11 mouse cellular contexts compared by ENCODE assay signal in the genomic region with DNA sequence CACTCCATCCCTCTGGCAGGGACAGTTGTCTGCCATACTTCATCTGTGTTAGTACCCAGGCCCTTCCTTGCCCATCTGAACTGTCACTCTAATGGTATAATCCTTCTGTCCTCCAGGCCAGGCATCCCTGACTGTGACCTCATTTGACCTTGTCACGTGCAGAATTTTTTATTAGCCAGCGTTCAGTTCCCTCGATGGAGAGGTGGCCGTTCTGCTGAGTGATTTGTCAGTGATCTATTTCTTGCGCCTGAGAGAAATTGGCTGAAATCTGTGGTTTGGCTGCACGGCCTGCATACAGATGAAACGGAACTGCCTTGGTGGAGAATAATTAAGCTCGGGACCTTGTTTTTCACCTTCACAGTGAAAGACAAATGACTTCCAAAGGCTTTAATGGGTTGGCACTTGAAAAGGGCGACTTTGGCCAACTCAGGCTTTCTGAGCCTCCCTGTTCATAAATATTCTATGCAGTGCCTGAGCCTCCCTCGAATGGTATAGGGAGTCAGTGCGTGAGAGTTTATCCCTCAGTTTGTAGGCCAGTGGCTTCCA. TPM values are rescaled to one million over a fixed set of nuclear protein-coding genes. Genes with fewer than 3 reads are reported as not detected.
A peak's percentile ranks its signal among the peaks of the same experiment; 100 is the strongest.
DNase-seq lines count a peak whose midpoint lies in the region; ATAC-seq lines count a peak whose summit lies in the region.
"Had no signal": no experiment of that assay in that cellular context is flagged by ENCODE, and none has a peak within 500 bp of the region (broad histone marks: within the 10 kb centered on the region; RNA-seq: fewer than 3 reads in every experiment).

No protein-coding gene starts in this region.

- H3K9ac ChIP-seq in forebrain, embryonic 12.5 days: no peak overlapping the region
- H3K9ac ChIP-seq in hindbrain, embryonic 11.5 days (ENCODE audit: low read depth, low read length): no peak overlapping the region
- H3K9ac ChIP-seq in midbrain, embryonic 14.5 days (replicated peaks; ENCODE audit: low read length): no peak overlapping the region
- H3K9ac ChIP-seq: limb, embryonic 15.5 days had no signal

- H3K4me3 ChIP-seq in forebrain, embryonic 12.5 days (replicated peaks): no peak overlapping the region
- no peak overlapping the region for H3K4me3 ChIP-seq in forebrain, embryonic 10.5 days
- no peak overlapping the region for H3K4me3 ChIP-seq in hindbrain, embryonic 11.5 days (ENCODE audit: low read depth, low read length)
- H3K4me3 ChIP-seq in midbrain, embryonic 14.5 days (replicated peaks; ENCODE audit: low read depth, low read length): no peak overlapping the region
- H3K4me3 ChIP-seq: limb, embryonic 15.5 days had no signal

- H3K9me3 ChIP-seq in forebrain, embryonic 12.5 days: no peaks in the 10 kb centered on the region
- H3K9me3 ChIP-seq in forebrain, embryonic 10.5 days: no peaks in the 10 kb centered on the region
- H3K9me3 ChIP-seq in hindbrain, embryonic 11.5 days (ENCODE audit: control insufficient read depth, low read length): no peaks in the 10 kb centered on the region
- H3K9me3 ChIP-seq in midbrain, embryonic 14.5 days (ENCODE audit: control insufficient read depth, low read length): no peaks in the 10 kb centered on the region
- H3K9me3 ChIP-seq: limb, embryonic 15.5 days had no signal

- H3K27ac ChIP-seq in forebrain, embryonic 12.5 days: 0 out of 2 replicates have a peak overlapping the region, but pooled peaks have one; percentile 42
- no peak overlapping the region for H3K27ac ChIP-seq in forebrain, embryonic 10.5 days
- H3K27ac ChIP-seq in hindbrain, embryonic 11.5 days (ENCODE audit: low read depth, low read length): peak overlapping the region; percentile 70
- peak overlapping the region; percentile 73 for H3K27ac ChIP-seq in midbrain, embryonic 14.5 days (replicated peaks; ENCODE audit: low read depth, low read length)

- no peak for DNase-seq in forebrain, embryonic 10.5 days (ENCODE audit: extremely low spot score, low spot score)
- DNase-seq in Muller cell, postnatal 12 days (ENCODE audit: inconsistent ontology term): peak; percentile 59
- DNase-seq in hindbrain, embryonic 11.5 days (ENCODE audit: low spot score): peak; percentile 25
- peak; percentile 63 for DNase-seq in midbrain, embryonic 14.5 days
- DNase-seq in left cerebral cortex, adult 18-20 months (ENCODE audit: low spot score in 2 of 2): no peak
- no peak for DNase-seq in left cerebral cortex, postnatal 36 days (ENCODE audit: low spot score in 2 of 2)
- no peak for DNase-seq in right cerebral cortex, postnatal 14 days
- DNase-seq: right cerebral cortex, postnatal 4 days; thymus, adult 18-20 months had no signal

- no peaks in the 10 kb centered on the region for H3K27me3 ChIP-seq in forebrain, embryonic 12.5 days
- H3K27me3 ChIP-seq in forebrain, embryonic 10.5 days (ENCODE audit: poor library complexity, severe bottlenecking): no peaks in the 10 kb centered on the region
- H3K27me3 ChIP-seq in hindbrain, embryonic 11.5 days (ENCODE audit: control insufficient read depth, insufficient read depth, low read length): no peaks in the 10 kb centered on the region
- H3K27me3 ChIP-seq in midbrain, embryonic 14.5 days (ENCODE audit: control insufficient read depth, insufficient read depth, low read length): no peaks in the 10 kb centered on the region
- H3K27me3 ChIP-seq: limb, embryonic 15.5 days had no signal

- ATAC-seq in forebrain, embryonic 12.5 days (ENCODE audit: low FRiP score): no peak; the same call in 1 of the 2 replicates
- peak; percentile 72 for ATAC-seq in hindbrain, embryonic 11.5 days (ENCODE audit: low FRiP score)
- no peak for ATAC-seq in midbrain, embryonic 14.5 days (ENCODE audit: low FRiP score, low TSS enrichment)

- H3K4me1 ChIP-seq in forebrain, embryonic 12.5 days: peaks cover 27% of the 10 kb centered on the region
- H3K4me1 ChIP-seq in forebrain, embryonic 10.5 days: peaks cover 27% of the 10 kb centered on the region
- H3K4me1 ChIP-seq in hindbrain, embryonic 11.5 days (replicated peaks; ENCODE audit: control insufficient read depth, insufficient read depth, low read length): peaks cover 11% of the 10 kb centered on the region
- peaks cover 22% of the 10 kb centered on the region; the same call in 1 of the 2 replicates for H3K4me1 ChIP-seq in midbrain, embryonic 14.5 days (ENCODE audit: control insufficient read depth, insufficient read depth, low read length)

- intact Hi-C loops in left cerebral cortex, postnatal 36 days (cut with DNase I): no loop called here

- WGBS in forebrain, embryonic 12.5 days: 61% methylated on average over 11 of the region's 11 CpGs
- 85% methylated on average over 11 of the region's 11 CpGs for WGBS in forebrain, embryonic 10.5 days
- 47% methylated on average over 11 of the region's 11 CpGs for WGBS in hindbrain, embryonic 11.5 days
- 46% methylated on average over 11 of the region's 11 CpGs for WGBS in midbrain, embryonic 14.5 days

- H3K4me2 ChIP-seq in forebrain, embryonic 12.5 days: no peak overlapping the region
- no peak overlapping the region for H3K4me2 ChIP-seq in hindbrain, embryonic 11.5 days (replicated peaks; ENCODE audit: low read depth, low read length)
- H3K4me2 ChIP-seq in midbrain, embryonic 14.5 days (ENCODE audit: low read length): no peak overlapping the region
- H3K4me2 ChIP-seq: limb, embryonic 15.5 days had no signal

- H3K36me3 ChIP-seq in forebrain, embryonic 12.5 days (replicated peaks): no peaks in the 10 kb centered on the region
- H3K36me3 ChIP-seq in forebrain, embryonic 10.5 days (replicated peaks): no peaks in the 10 kb centered on the region
- no peaks in the 10 kb centered on the region for H3K36me3 ChIP-seq in hindbrain, embryonic 11.5 days (ENCODE audit: control insufficient read depth, insufficient read depth, low read length)
- H3K36me3 ChIP-seq in midbrain, embryonic 14.5 days (ENCODE audit: control insufficient read depth, insufficient read depth, low read length): 0 out of 2 replicates have a peak, but pooled peaks cover 4% of the 10 kb centered on the region

RNA-seq across cellular contexts. Expression of a gene that starts 21.1 kb away (rescaled TPM):
- polyA plus RNA-seq in forebrain, embryonic 12.5 days (2016; fragmentation: Nextera tagmentation; extraction: Ambion mirVana): 0.47 and 0.56 TPM in 2 replicates
- polyA plus RNA-seq in forebrain, embryonic 10.5 days (2016; fragmentation: Nextera tagmentation; extraction: Ambion mirVana): 0.12 and 0.15 TPM in 2 replicates
- 0.25 and 0.43 TPM in 2 replicates for polyA plus RNA-seq in hindbrain, embryonic 11.5 days (2014; fragmentation: Nextera tagmentation; extraction: Ambion mirVana)
- polyA plus RNA-seq in midbrain, embryonic 14.5 days (2014; fragmentation: Nextera tagmentation; extraction: Ambion mirVana): 0.68 and 1.1 TPM in 2 replicates
- 10 to 100 TPM; 74.8 to 77.6 TPM for total RNA-seq in left cerebral cortex, adult 18-20 months (2021)
- total RNA-seq in left cerebral cortex, postnatal 36 days (2021): 10 to 100 TPM; 73.7 to 82.5 TPM

Comparison
In these comparisons a context has a peak if more than half of its experiments do, and no peak if none do; other contexts are left out.
1. DNase-seq: peak in Muller cell, postnatal 12 days (single experiment), hindbrain, embryonic 11.5 days (single experiment) and midbrain, embryonic 14.5 days (single experiment); none in forebrain, embryonic 10.5 days (single experiment), left cerebral cortex, adult 18-20 months (0 of 2), left cerebral cortex, postnatal 36 days (0 of 2) and right cerebral cortex, postnatal 14 days (single experiment).